Mouse (Mus musculus): ENCODE data around the gene Rad23a.

Gene Rad23a

DNA sequence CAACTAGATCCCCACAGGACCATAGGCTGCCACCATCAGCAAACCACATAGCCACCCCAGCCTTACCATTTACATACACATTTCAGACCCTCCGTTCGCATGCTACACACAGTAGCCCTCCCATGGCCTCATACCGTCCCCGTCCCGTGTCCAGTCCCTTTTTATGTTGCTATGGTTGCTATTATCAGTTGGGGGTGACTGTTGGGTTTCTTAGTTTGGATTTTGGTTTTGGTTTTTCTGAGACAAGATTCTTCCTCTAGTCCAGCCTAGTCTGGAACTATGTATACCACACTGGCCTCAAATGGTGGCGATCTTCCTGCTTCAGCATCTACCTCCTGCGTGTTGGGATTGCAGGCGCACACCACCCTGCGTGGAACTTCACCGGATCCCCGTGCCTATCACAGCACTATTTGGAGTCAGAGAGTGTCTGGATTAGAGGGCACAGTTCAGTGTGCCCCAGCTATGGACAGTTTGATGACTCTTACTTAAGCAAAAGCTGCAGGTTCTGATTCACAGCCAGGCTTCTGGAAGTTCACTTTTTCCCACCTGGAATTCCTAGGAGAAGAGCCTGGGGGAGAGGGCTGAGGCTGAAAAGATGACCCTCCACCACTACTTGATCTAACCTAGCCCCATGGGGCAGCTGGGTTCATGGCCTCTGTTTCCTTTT is 53.5 kb downstream of the Rad23a start:
- no peak for DNase-seq

DNA sequence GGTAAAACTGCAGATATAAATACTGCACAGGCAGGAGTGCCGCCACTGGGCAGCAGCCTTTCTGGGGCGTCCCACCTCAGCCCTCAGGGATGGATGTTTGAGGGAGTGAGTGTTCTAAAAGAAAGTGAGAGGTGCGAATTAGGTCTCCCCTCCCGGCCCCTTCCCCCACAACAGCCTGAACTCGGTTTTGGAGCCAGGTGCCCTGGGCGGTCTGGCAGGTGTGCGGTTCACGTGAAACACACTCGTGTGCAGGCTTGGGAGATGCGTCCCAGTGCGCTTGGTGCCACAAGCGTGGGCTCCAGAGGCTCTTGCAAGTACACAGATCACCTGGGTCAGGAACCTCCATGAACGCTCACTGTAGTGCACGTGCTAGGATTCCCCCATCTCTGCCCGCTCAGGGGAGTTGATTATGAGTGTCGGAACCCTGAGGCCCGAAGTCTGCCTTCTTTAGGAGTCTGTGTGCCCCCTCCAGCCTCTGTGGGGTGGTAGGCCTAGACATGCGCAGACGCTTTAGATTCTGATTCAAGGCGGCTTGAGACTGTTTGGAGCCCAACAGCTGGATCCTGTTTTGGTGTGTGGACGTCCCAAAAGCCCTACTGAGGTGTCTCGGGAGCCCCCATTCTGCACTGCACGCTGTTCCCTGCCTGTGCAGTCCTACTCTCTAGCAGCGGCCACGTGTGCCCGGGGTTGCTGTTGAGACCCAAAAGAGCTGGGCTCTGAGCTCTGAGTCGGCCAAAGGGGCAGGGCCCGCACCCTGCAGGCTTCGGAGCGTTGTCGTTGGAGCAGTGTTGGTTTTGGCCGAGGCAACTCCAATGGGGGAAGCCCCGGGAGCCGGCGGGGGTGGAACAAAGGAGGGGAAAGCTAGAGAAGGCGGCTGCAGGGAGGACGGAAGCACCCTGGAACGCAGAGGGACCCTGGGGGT is 54.4 kb downstream of the Rad23a start:
- DNase-seq = no peak

DNA sequence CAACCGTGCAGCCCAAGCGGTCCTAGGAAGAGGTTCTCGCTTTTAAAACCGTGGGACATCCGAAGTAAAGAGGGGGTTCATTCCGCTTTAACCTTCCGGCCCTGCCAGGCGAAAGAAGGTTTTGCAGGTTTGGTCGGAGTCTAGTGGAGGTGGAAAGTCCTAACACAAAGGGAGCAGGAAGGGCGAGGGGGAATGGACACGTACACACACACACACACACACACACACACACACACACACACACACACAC is 55.0 kb downstream of the Rad23a start:
- no peak for DNase-seq

DNA sequence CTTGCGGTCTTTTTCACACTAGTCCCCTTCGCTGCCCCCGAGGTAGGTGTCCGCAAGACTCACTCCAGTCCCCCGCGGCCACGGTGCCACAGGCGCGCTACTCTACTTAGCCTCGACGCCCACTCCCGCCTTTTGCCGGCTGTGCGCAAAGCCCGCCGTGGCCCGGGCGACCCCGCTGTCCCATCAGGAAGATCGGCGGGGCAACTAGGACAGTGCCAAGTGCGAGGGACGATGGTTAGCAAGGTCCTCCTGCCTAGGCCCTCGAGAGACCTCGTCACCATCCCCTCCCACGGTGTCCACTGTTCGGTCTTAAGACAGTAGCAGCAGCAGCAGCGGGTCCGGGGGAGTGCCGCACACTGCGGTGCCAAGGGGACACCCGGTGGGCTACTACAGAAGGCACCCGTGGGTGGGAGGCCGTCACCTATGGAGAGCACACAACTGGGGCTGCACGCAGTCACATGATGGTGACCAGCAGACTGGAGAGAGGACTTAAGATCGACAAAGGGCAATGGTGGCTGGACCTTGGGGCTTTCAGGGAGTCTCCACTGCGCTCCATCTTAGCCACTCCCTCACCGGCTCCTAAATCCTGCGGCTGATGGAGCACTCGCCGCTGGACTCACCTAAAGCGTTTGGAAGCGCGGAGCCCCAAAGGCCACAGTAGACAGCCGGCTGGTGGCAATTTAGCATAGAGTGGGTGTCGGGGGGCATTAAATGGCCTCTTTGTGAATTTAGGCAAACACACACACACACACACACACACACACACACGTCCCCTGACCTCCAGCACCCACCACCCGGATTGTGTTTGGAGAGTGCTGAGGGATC is 55.6 kb downstream of the Rad23a start:
- peak; percentile 41 for DNase-seq

Measured in retina, postnatal 1 day (tissue).